Mouse (Mus musculus): ENCODE measurements around the gene Peak1. TPM values are rescaled to one million over a fixed set of nuclear protein-coding genes. Genes with fewer than 3 reads are reported as not detected.

The Peak1 gene
- polyA plus RNA-seq, 1 experiment from 2014 or later = 7.8 TPM

GRCm38 (mm10) chr9:56418738-56419239 lies 922 bp upstream of the Peak1 start:
- H3K9me3 ChIP-seq (ENCODE audit: control insufficient read depth, low read length) = no peaks in the 10 kb centered on the region
- peak overlapping the region; percentile 65 for H3K4me2 ChIP-seq (ENCODE audit: low read depth, low read length)
- H3K4me3 ChIP-seq (ENCODE audit: low read length) = peak overlapping the region; percentile 88
- H3K27me3 ChIP-seq (replicated peaks; ENCODE audit: control insufficient read depth, insufficient read depth, low read length) = no peaks in the 10 kb centered on the region
- peak; percentile 31 for ATAC-seq
- peaks cover 8% of the 10 kb centered on the region for H3K4me1 ChIP-seq (ENCODE audit: control insufficient read depth, insufficient read depth, low read length)
- WGBS = 0% methylated on average over 11 of the region's 11 CpGs
- H3K9ac ChIP-seq (ENCODE audit: low read depth, low read length) = peak overlapping the region; percentile 81
- H3K36me3 ChIP-seq (ENCODE audit: control insufficient read depth, insufficient read depth, low read length) = no peaks in the 10 kb centered on the region
- H3K27ac ChIP-seq (ENCODE audit: low read length) = peak overlapping the region; percentile 96

- Histone ChIP-seq H3K36me3 (ENCODE audit: control insufficient read depth, insufficient read depth, low read length) (no peaks in the 10 kb centered on the region), H3K27me3 (replicated peaks; ENCODE audit: control insufficient read depth, insufficient read depth, low read length) (no peaks in the 10 kb centered on the region), H3K9me3 (ENCODE audit: control insufficient read depth, low read length) (no peaks in the 10 kb centered on the region), H3K4me2 (ENCODE audit: low read depth, low read length) (peak overlapping the region; percentile 64), H3K4me1 (ENCODE audit: control insufficient read depth, insufficient read depth, low read length) (peaks cover 8% of the 10 kb centered on the region), H3K4me3 (ENCODE audit: low read length) (peak overlapping the region; percentile 88), H3K9ac (ENCODE audit: low read depth, low read length) (peak overlapping the region; percentile 93), H3K27ac (ENCODE audit: low read length) (peak overlapping the region; percentile 89)
- WGBS = under 1% methylated on average over 39 of the region's 40 CpGs
- ATAC-seq = peak; percentile 75
Measured at GRCm38 (mm10) chr9:56417415-56417947, 386 bp downstream of the Peak1 start.

- H3K9ac ChIP-seq (ENCODE audit: low read depth, low read length) = no peak overlapping the region
- H3K9me3 ChIP-seq (ENCODE audit: control insufficient read depth, low read length) = no peaks in the 10 kb centered on the region
- peak overlapping the region; percentile 32 for H3K4me2 ChIP-seq (ENCODE audit: low read depth, low read length)
- no peak overlapping the region for H3K27ac ChIP-seq (ENCODE audit: low read length)
- whole genome bisulfite sequencing = 45% methylated on average over 4 of the region's 4 CpGs
- no peaks in the 10 kb centered on the region for H3K36me3 ChIP-seq (ENCODE audit: control insufficient read depth, insufficient read depth, low read length)
- H3K4me3 ChIP-seq (ENCODE audit: low read length) = peak overlapping the region; percentile 5; the same call in 1 of the 2 replicates
- no peak for ATAC-seq
- H3K4me1 ChIP-seq (ENCODE audit: control insufficient read depth, insufficient read depth, low read length) = peaks cover 8% of the 10 kb centered on the region
- H3K27me3 ChIP-seq (replicated peaks; ENCODE audit: control insufficient read depth, insufficient read depth, low read length) = no peaks in the 10 kb centered on the region
Measured at GRCm38 (mm10) chr9:56415935-56416607, 1.8 kb downstream of the Peak1 start.

GRCm38 (mm10) chr9:56415393-56415792 lies 2.5 kb downstream of the Peak1 start:
- no peak overlapping the region for H3K9ac ChIP-seq (ENCODE audit: low read depth, low read length)
- peaks cover 8% of the 10 kb centered on the region for H3K4me1 ChIP-seq (ENCODE audit: control insufficient read depth, insufficient read depth, low read length)
- ATAC-seq = no peak
- H3K27me3 ChIP-seq (replicated peaks; ENCODE audit: control insufficient read depth, insufficient read depth, low read length) = no peaks in the 10 kb centered on the region
- no peak overlapping the region for H3K27ac ChIP-seq (ENCODE audit: low read length)
- WGBS = 67% methylated on average over 1 of the region's 1 CpGs
- H3K36me3 ChIP-seq (ENCODE audit: control insufficient read depth, insufficient read depth, low read length) = no peaks in the 10 kb centered on the region
- no peak overlapping the region for H3K4me2 ChIP-seq (ENCODE audit: low read depth, low read length)
- H3K4me3 ChIP-seq (ENCODE audit: low read length) = no peak overlapping the region
- no peaks in the 10 kb centered on the region for H3K9me3 ChIP-seq (ENCODE audit: control insufficient read depth, low read length)

GRCm38 (mm10) chr9:56414322-56414721 lies 3.5 kb downstream of the Peak1 start:
- no peak for ATAC-seq
- H3K9ac ChIP-seq (ENCODE audit: low read depth, low read length) = no peak overlapping the region
- H3K27me3 ChIP-seq (replicated peaks; ENCODE audit: control insufficient read depth, insufficient read depth, low read length) = no peaks in the 10 kb centered on the region

GRCm38 (mm10) chr9:56412716-56413115 lies 5.2 kb downstream of the Peak1 start:
- Histone ChIP-seq H3K9ac (ENCODE audit: low read depth, low read length) (no peak overlapping the region), H3K4me3 (ENCODE audit: low read length) (no peak overlapping the region), H3K4me1 (ENCODE audit: control insufficient read depth, insufficient read depth, low read length) (peaks cover 8% of the 10 kb centered on the region), H3K36me3 (ENCODE audit: control insufficient read depth, insufficient read depth, low read length) (no peaks in the 10 kb centered on the region), H3K27ac (ENCODE audit: low read length) (no peak overlapping the region), H3K4me2 (ENCODE audit: low read depth, low read length) (no peak overlapping the region), H3K27me3 (replicated peaks; ENCODE audit: control insufficient read depth, insufficient read depth, low read length) (no peaks in the 10 kb centered on the region), H3K9me3 (ENCODE audit: control insufficient read depth, low read length) (no peaks in the 10 kb centered on the region)
- ATAC-seq = no peak
- WGBS = 64% methylated on average over 1 of the region's 1 CpGs

More at GRCm38 (mm10) chr9:56414322-56414721, 3.5 kb downstream of the Peak1 start:
- Histone ChIP-seq H3K4me3 (ENCODE audit: low read length) (no peak overlapping the region), H3K27ac (ENCODE audit: low read length) (no peak overlapping the region), H3K36me3 (ENCODE audit: control insufficient read depth, insufficient read depth, low read length) (no peaks in the 10 kb centered on the region), H3K4me2 (ENCODE audit: low read depth, low read length) (no peak overlapping the region), H3K4me1 (ENCODE audit: control insufficient read depth, insufficient read depth, low read length) (peaks cover 8% of the 10 kb centered on the region), H3K9me3 (ENCODE audit: control insufficient read depth, low read length) (no peaks in the 10 kb centered on the region)

GRCm38 (mm10) chr9:56409928-56410327 lies 7.9 kb downstream of the Peak1 start:
- H3K4me2 ChIP-seq (ENCODE audit: low read depth, low read length) = no peak overlapping the region
- no peak overlapping the region for H3K4me3 ChIP-seq (ENCODE audit: low read length)
- no peaks in the 10 kb centered on the region for H3K27me3 ChIP-seq (replicated peaks; ENCODE audit: control insufficient read depth, insufficient read depth, low read length)
- no peaks in the 10 kb centered on the region for H3K9me3 ChIP-seq (ENCODE audit: control insufficient read depth, low read length)
- no peaks in the 10 kb centered on the region for H3K4me1 ChIP-seq (ENCODE audit: control insufficient read depth, insufficient read depth, low read length)
- H3K27ac ChIP-seq (ENCODE audit: low read length) = no peak overlapping the region
- H3K9ac ChIP-seq (ENCODE audit: low read depth, low read length) = no peak overlapping the region
- H3K36me3 ChIP-seq (ENCODE audit: control insufficient read depth, insufficient read depth, low read length) = no peaks in the 10 kb centered on the region
- 84% methylated on average over 2 of the region's 2 CpGs for WGBS
- no peak for ATAC-seq

GRCm38 (mm10) chr9:56404619-56405018 lies 13.2 kb downstream of the Peak1 start:
- H3K4me1 ChIP-seq (ENCODE audit: control insufficient read depth, insufficient read depth, low read length) = peaks cover 4% of the 10 kb centered on the region; the same call in 1 of the 2 replicates
- H3K4me3 ChIP-seq (ENCODE audit: low read length) = no peak overlapping the region
- H3K9me3 ChIP-seq (ENCODE audit: control insufficient read depth, low read length) = no peaks in the 10 kb centered on the region
- no peak overlapping the region for H3K9ac ChIP-seq (ENCODE audit: low read depth, low read length)
- H3K27me3 ChIP-seq (replicated peaks; ENCODE audit: control insufficient read depth, insufficient read depth, low read length) = no peaks in the 10 kb centered on the region
- H3K4me2 ChIP-seq (ENCODE audit: low read depth, low read length) = no peak overlapping the region
- H3K27ac ChIP-seq (ENCODE audit: low read length) = no peak overlapping the region
- ATAC-seq = no peak
- 59% methylated on average over 4 of the region's 4 CpGs for WGBS
- H3K36me3 ChIP-seq (ENCODE audit: control insufficient read depth, insufficient read depth, low read length) = no peaks in the 10 kb centered on the region

GRCm38 (mm10) chr9:56396306-56396705 lies 21.6 kb downstream of the Peak1 start:
- Histone ChIP-seq H3K4me2 (ENCODE audit: low read depth, low read length) (no peak overlapping the region), H3K36me3 (ENCODE audit: control insufficient read depth, insufficient read depth, low read length) (no peaks in the 10 kb centered on the region), H3K4me3 (ENCODE audit: low read length) (no peak overlapping the region), H3K9me3 (ENCODE audit: control insufficient read depth, low read length) (no peaks in the 10 kb centered on the region), H3K4me1 (ENCODE audit: control insufficient read depth, insufficient read depth, low read length) (no peaks in the 10 kb centered on the region), H3K9ac (ENCODE audit: low read depth, low read length) (no peak overlapping the region), H3K27ac (ENCODE audit: low read length) (no peak overlapping the region), H3K27me3 (replicated peaks; ENCODE audit: control insufficient read depth, insufficient read depth, low read length) (no peaks in the 10 kb centered on the region)
- no peak for ATAC-seq
- 45% methylated on average over 1 of the region's 1 CpGs for WGBS
